Mouse (Mus musculus) G1E (cell line): ENCODE results near the gene Fpr2. TPM values are rescaled to one million over a fixed set of nuclear protein-coding genes. Genes with fewer than 3 reads are reported as not detected.

Source experiments
- ATAC-seq: 2 replicates; pipeline ENCODE4 v1.8.0; 2016; ENCODE audit warnings: mild to moderate bottlenecking; ENCODE audit not compliant: insufficient number of reproducible peaks, poor library complexity, low FRiP score, severe bottlenecking; ENCODE audit errors: extremely low read depth
- DNase-seq: peaks from one replicate; pipeline ENCODE4 v3.0.0; 2012; ENCODE audit warnings: low spot score
- H3K27me3 ChIP-seq: 2 replicates; pipeline ENCODE4 v1.6.1; 2012; ENCODE audit warnings: mild to moderate bottlenecking, low read length, inconsistent platforms; ENCODE audit not compliant: insufficient read depth
- H3K36me3 ChIP-seq: replicated peaks from 2 replicates; pipeline ENCODE3; 2012; ENCODE audit warnings: mild to moderate bottlenecking, inconsistent platforms
- H3K4me1 ChIP-seq: 2 replicates; pipeline ENCODE4 v1.6.1; 2012; ENCODE audit warnings: low read depth, low read length, inconsistent platforms, mixed read lengths; ENCODE audit not compliant: insufficient read depth
- H3K4me3 ChIP-seq: 2 replicates; pipeline ENCODE4 v1.5.1; 2012; ENCODE audit warnings: low read depth, mild to moderate bottlenecking, inconsistent platforms, low read length, moderate library complexity, mixed read lengths
- H3K9me3 ChIP-seq: replicated peaks from 2 replicates; pipeline ENCODE4 v1.6.1; 2012; ENCODE audit warnings: inconsistent platforms
- CTCF ChIP-seq: IDR thresholded peaks from 2 replicates; pipeline ENCODE4 v1.5.1; 2012; ENCODE audit warnings: low read depth, low read length, inconsistent platforms, mixed read lengths
- GATA1 ChIP-seq: IDR thresholded peaks from 2 replicates; pipeline ENCODE4 v1.6.1; 2012; ENCODE audit warnings: borderline replicate concordance, low read length, inconsistent platforms, mixed read lengths
- GATA2 ChIP-seq: IDR thresholded peaks from 2 replicates; pipeline ENCODE4 v1.6.1; 2012; ENCODE audit warnings: low read depth, low read length, inconsistent platforms, borderline replicate concordance
- POLR2AphosphoS5 ChIP-seq: IDR thresholded peaks from 2 replicates; pipeline ENCODE4 v1.6.1; 2012; ENCODE audit warnings: low read depth, low read length, inconsistent platforms; ENCODE audit not compliant: insufficient replicate concordance
- TAL1 ChIP-seq: conservative IDR thresholded peaks from 2 replicates; pipeline ENCODE4 v1.6.1; 2012; ENCODE audit warnings: low read depth, low read length, inconsistent platforms, mixed read lengths
- polyA plus RNA-seq: library from polyadenylated mRNA; stranded (reverse); fragments of >175 nt; gene quantifications from 2 replicates; pipeline ENCODE4 v1.2.3, GENCODE M21; 2012
- total RNA-seq, 2 experiments: library from RNA; stranded (forward) in 1 of 2; stranded (reverse) in 1 of 2; fragments of 200-1000 nt in 1 of 2; fragments of >200 nt in 1 of 2; fragmentation: Nextera tagmentation in 1 of 2; gene quantifications; 2 replicates each; pipeline ENCODE4 v1.2.3; 2014 to 2017

Fpr2 gene
- total and polyA plus RNA-seq, 3 experiments = 0.16 TPM; not detected in 2

DNA sequence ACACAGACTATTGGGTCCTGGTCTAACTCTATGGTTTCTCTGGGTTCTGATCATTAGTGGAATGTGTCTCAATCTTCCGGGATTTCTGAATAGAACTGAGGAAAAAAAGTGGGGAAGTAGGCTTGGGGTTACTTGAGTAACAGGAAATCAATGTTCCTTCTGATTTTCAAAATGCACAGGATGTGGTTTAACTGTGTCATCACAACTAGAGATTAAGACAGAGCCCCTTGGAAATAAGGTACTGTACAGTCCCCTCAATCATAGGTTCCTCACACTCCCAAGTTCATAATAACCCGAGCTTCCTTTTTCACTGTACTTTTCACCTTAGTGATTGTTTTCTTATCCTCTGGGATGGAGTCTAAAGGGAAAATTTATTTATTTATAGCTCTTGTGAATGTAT lies 15.9 kb upstream of the Fpr2 start:
- no peaks in the 10 kb centered on the region for H3K27me3 ChIP-seq
- ATAC-seq (no peak), DNase-seq (no peak)
- no peak overlapping the region for H3K4me3 ChIP-seq
- no peaks in the 10 kb centered on the region for H3K36me3 ChIP-seq
- no peaks in the 10 kb centered on the region for H3K9me3 ChIP-seq
- TF ChIP-seq TAL1 = no peak
- no peak for TF ChIP-seq CTCF
- no peak for TF ChIP-seq GATA2
- no peak for TF ChIP-seq POLR2AphosphoS5
- TF ChIP-seq GATA1 = no peak
- H3K4me1 ChIP-seq = no peaks in the 10 kb centered on the region

DNA sequence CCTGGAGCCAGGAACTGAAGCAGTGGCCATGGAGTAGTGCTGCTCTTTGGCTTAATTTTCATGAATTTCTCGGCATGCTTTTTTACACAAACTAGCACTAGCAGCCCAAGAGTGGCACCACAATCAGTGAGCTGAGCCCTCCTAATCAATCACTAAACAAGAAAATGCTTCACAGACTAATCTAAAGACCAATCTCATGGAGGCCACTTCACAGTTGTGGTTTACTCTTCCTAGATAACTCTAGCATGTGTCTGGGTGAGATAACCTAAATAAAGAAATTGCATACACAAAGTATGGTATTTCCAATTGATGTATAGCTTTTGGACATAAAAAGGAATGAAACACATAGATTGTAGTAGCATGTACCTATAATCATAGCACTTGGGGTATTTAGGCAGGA lies 8.3 kb upstream of the Fpr2 start:
- ATAC-seq (peak; percentile 68), DNase-seq (no peak)
- H3K4me1 ChIP-seq = no peaks in the 10 kb centered on the region
- no peak overlapping the region for H3K4me3 ChIP-seq
- H3K27me3 ChIP-seq = peaks cover 2% of the 10 kb centered on the region; the same call in 1 of the 2 replicates
- no peaks in the 10 kb centered on the region for H3K36me3 ChIP-seq
- TF ChIP-seq POLR2AphosphoS5 (no peak), CTCF (no peak), GATA2 (no peak), GATA1 (no peak), TAL1 (no peak)
- H3K9me3 ChIP-seq = no peaks in the 10 kb centered on the region

DNA sequence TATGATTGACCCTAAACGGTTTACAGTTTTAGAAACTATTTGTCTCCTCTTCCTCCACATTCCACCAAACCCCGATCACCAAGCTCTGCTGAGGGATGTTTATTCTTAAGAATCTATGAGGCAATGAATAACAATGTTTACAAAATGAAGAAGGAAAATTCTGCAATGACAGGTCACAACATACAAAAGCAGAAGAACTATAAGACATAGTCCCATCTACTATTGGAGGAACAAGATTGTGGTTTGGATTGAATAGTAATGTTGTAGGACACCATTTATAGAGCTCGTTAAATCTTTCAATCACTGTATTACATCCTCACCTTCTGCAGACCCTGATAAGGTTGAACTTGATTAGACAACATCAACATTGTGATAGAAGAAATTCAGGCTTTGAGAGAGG lies 5.0 kb upstream of the Fpr2 start:
- H3K36me3 ChIP-seq = no peaks in the 10 kb centered on the region
- H3K9me3 ChIP-seq = no peaks in the 10 kb centered on the region
- H3K27me3 ChIP-seq = peaks cover 2% of the 10 kb centered on the region; the same call in 1 of the 2 replicates
- no peak for TF ChIP-seq CTCF
- TF ChIP-seq GATA2 = no peak
- no peak for TF ChIP-seq GATA1
- no peak for TF ChIP-seq TAL1
- TF ChIP-seq POLR2AphosphoS5 = no peak
- DNase-seq (no peak), ATAC-seq (no peak)
- no peaks in the 10 kb centered on the region for H3K4me1 ChIP-seq
- H3K4me3 ChIP-seq = no peak overlapping the region

DNA sequence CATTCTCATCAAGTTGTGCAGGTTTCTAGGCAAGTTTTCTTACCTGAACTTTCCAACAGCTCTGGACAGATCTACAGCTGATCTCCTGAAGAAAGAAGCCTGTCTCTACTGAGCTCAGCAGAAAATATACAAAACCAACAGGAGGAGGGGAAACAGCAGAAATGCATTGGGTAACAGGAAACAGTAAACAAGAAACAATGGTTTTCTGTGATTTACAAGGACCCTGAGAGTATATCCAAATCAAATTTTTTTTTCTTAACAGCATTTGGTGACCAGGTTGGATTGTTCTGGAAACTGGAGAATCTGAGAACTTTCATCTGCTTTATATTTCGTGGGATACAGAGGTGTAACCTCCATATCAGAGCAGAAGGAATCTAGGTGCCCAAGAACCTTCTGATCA lies 3.8 kb upstream of the Fpr2 start, which contains the start of gene Fpr1:
Gene Fpr1 (minus strand): TSS at position 101 of the 400 bp plus-strand sequence.
- ATAC-seq (no peak), DNase-seq (no peak)

DNA sequence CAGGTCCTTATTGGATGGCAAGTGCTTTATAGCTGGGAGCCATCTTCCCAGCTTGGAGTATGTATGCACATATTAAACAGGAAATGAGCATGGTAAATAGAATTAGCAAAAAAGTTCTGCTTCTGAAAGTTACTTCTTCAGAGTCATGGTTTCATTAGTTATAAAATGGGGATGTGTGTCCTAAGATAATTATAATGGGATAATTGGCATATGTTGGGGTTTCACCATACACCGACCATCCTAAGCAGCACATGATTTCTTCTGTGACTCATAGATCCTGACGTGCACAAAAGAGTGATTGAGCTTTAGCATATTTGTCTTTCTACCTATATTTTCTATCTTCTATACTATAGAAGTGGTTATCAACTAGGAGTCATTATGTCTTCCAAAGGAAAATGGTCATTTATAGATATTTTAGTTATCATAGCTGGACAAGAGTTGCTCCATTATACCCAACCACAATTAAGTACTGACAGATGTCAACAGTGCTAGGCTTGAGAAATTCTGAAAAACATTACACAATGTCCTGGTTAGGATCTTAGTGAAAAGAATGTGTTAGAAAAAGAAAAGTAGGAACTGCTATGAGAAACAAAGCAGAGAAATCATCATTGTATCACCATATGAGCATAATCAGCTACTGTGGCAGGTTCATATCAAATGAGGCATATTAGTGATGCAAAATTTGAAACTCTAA lies 2.3 kb downstream of the Fpr2 start:
- no peak for DNase-seq
- no peak for ATAC-seq
- Histone ChIP-seq H3K27me3 (no peaks in the 10 kb centered on the region), H3K4me1 (no peaks in the 10 kb centered on the region), H3K9me3 (no peaks in the 10 kb centered on the region), H3K4me3 (no peak overlapping the region), H3K36me3 (no peaks in the 10 kb centered on the region)
- no peak for TF ChIP-seq CTCF
- TF ChIP-seq GATA2 = no peak
- no peak for TF ChIP-seq GATA1
- TF ChIP-seq TAL1 = no peak
- TF ChIP-seq POLR2AphosphoS5 = no peak

More for the DNA sequence above, 3.8 kb upstream of the Fpr2 start, which contains the start of gene Fpr1:
- Histone ChIP-seq H3K9me3 (no peaks in the 10 kb centered on the region), H3K27me3 (peaks cover 2% of the 10 kb centered on the region; the same call in 1 of the 2 replicates), H3K36me3 (no peaks in the 10 kb centered on the region), H3K4me3 (no peak within 1 kb of the TSS), H3K4me1 (no peaks in the 10 kb centered on the region)
- TF ChIP-seq GATA2 (no peak), POLR2AphosphoS5 (no peak), CTCF (no peak), TAL1 (no peak), GATA1 (no peak)

DNA sequence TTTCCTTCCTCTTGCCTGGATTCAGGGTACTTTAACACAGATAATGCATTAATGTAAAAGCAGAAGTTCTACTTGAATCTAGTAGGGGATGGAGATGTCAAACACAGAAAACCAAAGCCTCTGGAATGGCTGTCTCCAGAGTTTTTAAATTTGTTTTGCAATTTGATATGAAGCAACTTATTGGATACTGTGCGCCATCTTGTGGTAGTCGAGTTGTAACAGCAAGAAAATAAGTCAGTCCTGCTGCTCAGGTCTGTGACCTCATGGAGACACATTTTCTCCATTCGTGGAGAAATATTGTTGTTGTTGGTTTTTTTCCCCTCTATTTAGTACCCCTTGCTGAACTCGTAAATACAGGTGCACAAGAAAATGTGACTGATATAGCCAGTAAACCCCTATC lies 8.4 kb downstream of the Fpr2 start:
- DNase-seq (peak; percentile 2), ATAC-seq (no peak)

More for the DNA sequence above, 8.4 kb downstream of the Fpr2 start:
- H3K27me3 ChIP-seq = no peaks in the 10 kb centered on the region
- TF ChIP-seq CTCF (0 out of 2 replicates have a peak, but pooled peaks have one; percentile 14), POLR2AphosphoS5 (no peak), TAL1 (no peak)
- no peaks in the 10 kb centered on the region for H3K4me1 ChIP-seq
- H3K9me3 ChIP-seq = no peaks in the 10 kb centered on the region
- H3K36me3 ChIP-seq = no peaks in the 10 kb centered on the region
- no peak overlapping the region for H3K4me3 ChIP-seq
